Mouse (Mus musculus) mouse embryonic stem cell (cell line): ENCODE measurements around the gene Ceacam2.
"Not testable (repeated sequence)": the region's sequence is repeated elsewhere in the genome, so short reads cannot be mapped to it uniquely, and the experiment has no call there.

ENCODE experiments used
- in situ Hi-C, 2 experiments: fragments of 300-500 bp; cut with MboI; formaldehyde crosslinking; loops; 1 replicate in 1 of 2; 3 replicates in 1 of 2; pipeline ENCODE4 v1.14.3; 2019 to 2020; ENCODE audit warnings: low sequenced_read_pairs in 2 of 2, low pct_unique_long_range_greater_than_20kb in 1 of 2, mixed read lengths in 1 of 2; ENCODE audit not compliant: unreplicated experiment in 1 of 2

Gene Ceacam2

GRCm38 (mm10) chr7:25539376-25539907 lies at the start of gene Ceacam2:
Gene Ceacam2, minus strand, starts transcription at chr7:25539857.
- in situ Hi-C loops = loop anchor here in 1 of 2 experiments (10.0 kb wide), 1 partner anchor 55 kb away; no protein-coding TSS in a partner anchor

DNA sequence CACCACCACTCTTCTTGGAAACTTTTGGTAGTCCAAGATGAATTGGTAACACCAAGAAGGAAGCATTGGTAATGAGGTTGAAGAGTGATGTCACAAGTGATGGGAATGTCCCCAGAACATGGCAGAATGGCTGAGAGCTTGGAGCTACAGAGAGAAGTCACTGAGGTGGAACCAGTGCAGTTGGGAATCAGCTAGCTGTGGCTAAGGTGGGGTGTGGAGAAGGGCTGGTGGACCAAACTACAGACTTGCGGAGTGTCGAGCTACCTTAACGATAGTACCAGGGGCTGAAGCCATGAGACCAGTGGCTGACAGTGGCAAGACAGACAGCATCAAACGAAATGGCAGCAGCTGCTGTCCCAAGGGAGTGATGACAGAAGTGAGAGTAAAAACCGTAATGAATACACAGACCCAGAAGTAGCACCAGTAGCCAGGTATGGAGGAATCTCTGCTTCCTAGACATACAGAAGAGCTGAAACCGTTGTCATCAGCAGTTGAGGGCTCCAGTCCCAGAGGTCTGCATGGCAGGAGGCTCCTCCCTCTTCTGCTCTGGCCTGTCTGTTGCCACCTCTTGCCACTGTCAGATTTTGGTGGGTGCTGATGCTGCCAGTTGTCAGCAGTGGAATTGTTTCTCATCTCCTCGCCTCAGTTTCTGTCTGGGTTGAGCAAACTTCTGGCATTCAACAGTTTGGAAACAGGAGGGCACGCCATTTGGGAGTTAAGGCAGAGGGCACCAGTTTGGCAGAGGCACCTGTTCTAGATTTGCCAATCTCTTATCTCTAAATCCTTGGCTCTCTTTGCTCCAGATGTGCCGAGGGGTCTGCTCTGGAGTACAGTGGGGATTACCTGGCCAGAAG lies 45.9 kb upstream of the Ceacam2 start:
- in situ Hi-C loops = no loop called here

DNA sequence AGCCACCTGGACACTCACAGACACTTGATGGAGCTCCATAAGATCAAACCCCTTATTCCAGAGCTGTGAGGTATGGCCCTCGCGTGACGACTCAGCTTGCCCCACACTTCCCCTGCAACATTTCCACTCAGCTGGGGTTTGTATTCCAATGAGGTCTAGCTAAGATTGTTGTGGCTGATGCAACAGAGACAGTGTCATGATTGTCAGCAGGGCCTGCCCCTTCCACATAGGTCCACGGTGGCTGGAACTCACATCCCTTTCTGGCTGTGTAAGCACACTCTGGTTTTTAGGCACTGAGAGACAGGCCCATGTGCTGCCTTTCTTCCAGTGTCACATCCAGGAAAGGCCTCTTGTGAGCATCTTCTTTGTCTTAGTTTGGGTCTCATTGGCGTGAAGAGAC lies 45.0 kb upstream of the Ceacam2 start:
- in situ Hi-C loops = no loop called here

DNA sequence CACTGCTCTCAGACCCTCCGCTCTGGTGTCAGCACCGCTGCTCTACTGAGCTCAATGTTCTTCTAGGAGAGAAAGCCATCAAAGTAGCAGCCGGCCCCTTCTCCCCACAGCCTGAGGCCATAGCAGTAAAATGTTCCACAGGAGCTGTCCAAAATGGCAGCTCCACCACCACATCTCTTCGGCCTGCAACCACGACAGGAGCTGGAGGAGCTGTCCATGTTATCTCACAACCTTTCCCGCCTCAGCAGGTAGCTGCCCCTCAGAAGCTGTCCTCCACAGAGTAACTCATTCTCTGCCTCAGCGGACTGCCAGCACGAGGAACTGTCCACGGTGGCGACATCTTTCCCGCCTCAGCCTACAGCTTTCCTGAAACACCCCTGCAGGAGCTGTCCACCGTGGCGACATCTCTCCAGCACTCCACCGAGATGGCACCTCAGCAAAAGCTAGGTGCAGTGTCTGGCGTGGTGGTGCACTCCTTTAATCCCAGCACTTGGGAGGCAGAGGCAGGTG lies 42.7 kb upstream of the Ceacam2 start:
- in situ Hi-C loops = no loop called here

DNA sequence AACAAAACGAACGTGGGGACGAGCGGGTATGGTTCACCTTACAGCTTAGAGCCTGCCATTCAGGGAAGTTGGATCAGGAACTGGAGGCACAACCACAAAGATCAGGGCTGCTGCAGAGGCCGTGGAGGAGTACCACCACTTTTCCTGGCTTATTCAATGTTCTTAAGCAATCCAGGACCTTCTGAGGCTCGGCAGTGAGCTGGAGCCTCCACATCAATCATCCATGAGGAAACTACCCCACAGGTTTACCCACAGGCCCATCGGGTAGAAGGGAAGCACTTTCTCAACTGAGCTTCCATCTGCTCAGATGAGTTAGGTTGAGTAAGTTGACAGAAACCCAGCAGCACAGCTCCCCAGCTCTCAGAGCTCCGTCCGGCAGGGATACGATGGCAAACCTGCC lies 39.8 kb upstream of the Ceacam2 start:
- in situ Hi-C loops = no loop called here

DNA sequence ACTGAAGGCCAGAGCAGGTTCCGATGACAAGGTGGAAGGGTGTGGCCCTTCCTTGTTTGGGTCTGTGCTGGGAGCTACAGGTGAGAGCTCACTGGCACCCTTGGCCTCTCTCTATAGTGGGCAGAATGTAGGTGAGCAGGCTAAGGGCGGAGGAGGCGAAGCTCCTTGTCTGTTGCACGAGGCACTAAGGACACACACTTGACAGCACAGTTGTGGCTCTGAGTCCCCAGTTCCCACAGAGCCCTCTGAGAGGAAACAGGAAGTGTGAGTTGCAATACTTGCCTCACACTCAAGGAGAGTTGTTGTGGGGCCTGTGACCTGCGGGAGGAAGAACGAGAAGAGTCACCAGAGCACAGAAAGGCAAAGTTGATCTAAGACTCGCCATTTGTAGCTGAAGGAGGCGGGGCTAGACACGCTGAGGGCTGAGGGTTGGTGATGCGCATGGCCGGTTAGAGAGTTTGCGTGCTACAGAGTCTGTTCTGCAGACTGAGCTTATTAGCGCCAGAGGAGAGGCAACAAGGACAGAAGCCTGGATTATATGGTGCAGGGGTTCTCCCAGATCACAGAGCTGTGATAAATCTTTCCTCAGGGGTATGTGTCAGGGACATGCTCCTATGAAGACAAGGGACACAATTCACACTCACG lies 37.3 kb upstream of the Ceacam2 start:
- in situ Hi-C loops = not testable (repeated sequence)

- in situ Hi-C loops = not testable (repeated sequence)
Measured at GRCm38 (mm10) chr7:25576308-25576707, 36.7 kb upstream of the Ceacam2 start.

- in situ Hi-C loops = no loop called here
Measured at GRCm38 (mm10) chr7:25575870-25576269, 36.2 kb upstream of the Ceacam2 start.

GRCm38 (mm10) chr7:25575105-25575504 lies 35.4 kb upstream of the Ceacam2 start:
- in situ Hi-C loops = no loop called here

DNA sequence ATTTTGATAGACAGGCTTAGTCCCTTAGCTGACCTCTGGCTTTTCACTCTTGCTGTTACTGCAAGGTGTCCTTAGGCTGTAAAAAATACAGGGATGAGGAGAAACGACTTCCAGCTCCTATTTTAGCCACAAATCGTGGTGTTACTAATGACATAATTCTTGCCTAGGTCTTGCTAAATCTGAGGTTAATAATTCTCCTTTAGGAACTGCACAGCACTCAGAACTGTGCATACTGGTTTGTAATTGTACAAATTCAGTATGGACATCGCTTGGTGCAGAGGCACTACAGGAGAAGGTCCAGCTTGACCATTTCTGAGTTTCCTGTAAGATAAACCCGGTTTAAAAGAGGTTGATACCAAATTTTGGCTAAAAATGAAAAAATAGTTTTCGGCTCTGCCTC lies 34.1 kb upstream of the Ceacam2 start:
- in situ Hi-C loops = not testable (repeated sequence)

DNA sequence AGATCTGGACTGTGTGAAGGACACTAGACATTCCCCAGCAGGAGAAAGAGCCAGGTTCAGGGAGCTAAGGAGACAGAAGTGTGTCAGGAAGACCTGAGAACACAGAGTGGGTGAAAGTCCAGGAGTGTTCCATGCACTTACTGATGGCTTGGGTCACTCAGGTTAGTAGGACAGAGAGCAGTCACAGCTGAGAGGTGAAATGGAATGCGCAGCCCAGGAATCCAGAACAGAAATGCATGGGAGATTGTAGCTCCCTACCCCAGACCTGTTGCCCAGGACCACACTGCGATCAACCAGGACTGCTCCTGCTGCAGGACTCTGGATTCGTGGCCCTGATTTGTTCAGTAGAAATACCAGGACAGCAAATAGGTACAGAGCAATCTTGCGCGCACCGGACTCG lies 29.1 kb upstream of the Ceacam2 start:
- in situ Hi-C loops = no loop called here

- in situ Hi-C loops = not testable (repeated sequence)
Measured at GRCm38 (mm10) chr7:25541464-25541863, 1.8 kb upstream of the Ceacam2 start.

DNA sequence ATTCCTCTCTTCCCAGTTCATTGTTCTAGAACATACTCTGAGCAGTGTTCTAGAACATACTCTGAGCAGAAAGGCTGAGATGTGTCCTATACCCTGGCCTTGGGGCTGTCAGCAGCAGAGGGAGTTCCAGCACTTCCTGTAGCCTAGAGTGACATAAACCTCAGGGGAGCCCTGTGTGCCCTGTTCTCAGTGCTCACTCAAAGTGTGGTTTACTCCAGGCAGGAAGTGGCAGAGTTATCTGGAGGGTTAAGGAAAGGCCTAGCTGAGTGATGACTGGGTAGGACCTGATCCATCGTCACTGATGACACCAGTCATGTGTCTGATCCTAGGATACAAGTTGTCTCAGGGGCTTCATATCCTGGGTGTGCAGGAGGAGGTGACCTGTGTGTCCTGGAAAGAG lies 297 bp upstream of the Ceacam2 start:
- in situ Hi-C loops = loop anchor here in 1 of 2 experiments (10.0 kb wide), 1 partner anchor 55 kb away; no protein-coding TSS in a partner anchor

DNA sequence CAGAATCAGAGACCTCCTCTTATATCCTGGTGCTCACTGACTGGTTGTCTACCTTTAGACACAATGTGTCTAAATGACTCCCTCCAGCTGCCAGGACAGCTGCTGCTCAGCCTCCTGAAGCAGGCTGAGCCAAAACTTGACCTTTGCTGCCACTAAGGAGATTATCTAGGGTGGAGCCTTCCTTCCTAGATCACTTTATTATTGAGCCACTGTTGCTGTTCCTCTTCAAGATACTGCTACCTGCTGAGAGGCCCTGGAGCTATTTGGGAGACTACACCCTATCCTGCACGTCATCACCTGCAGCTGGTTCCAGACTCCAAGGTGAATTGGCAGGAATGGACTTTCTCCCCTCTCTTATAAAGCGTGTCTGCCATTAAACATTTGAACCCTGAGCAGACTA lies 8.8 kb downstream of the Ceacam2 start:
- in situ Hi-C loops = loop anchor here in 1 of 2 experiments (10.0 kb wide), 1 partner anchor 46 kb away; no protein-coding TSS in a partner anchor

- in situ Hi-C loops = not testable (repeated sequence)
Measured at GRCm38 (mm10) chr7:25516070-25516777, 23.4 kb downstream of the Ceacam2 start.

GRCm38 (mm10) chr7:25515667-25516066 lies 24.0 kb downstream of the Ceacam2 start:
- in situ Hi-C loops = not testable (repeated sequence)

- in situ Hi-C loops = no loop called here
Measured at GRCm38 (mm10) chr7:25509925-25510324, 29.7 kb downstream of the Ceacam2 start.

- in situ Hi-C loops = no loop called here
Measured at GRCm38 (mm10) chr7:25494649-25495048, 45.0 kb downstream of the Ceacam2 start.

- in situ Hi-C loops = not testable (repeated sequence)
Measured at GRCm38 (mm10) chr7:25490698-25491097, 49.0 kb downstream of the Ceacam2 start.
